Mouse (Mus musculus) heart, postnatal 4 days (tissue): ENCODE measurements around the gene Kcnq5. TPM values are rescaled to one million over a fixed set of nuclear protein-coding genes. Genes with fewer than 3 reads are reported as not detected.
"Not testable (repeated sequence)": the region's sequence is repeated elsewhere in the genome, so short reads cannot be mapped to it uniquely, and the experiment has no call there.

Experiments
- DNase-seq: peaks from one replicate; pipeline ENCODE4 v3.0.0; 2021
- total RNA-seq, 2 experiments: library from RNA; stranded (reverse); gene quantifications; 2 replicates each; pipeline ENCODE4 v1.2.3; 2021

The Kcnq5 gene
- total RNA-seq, 2 experiments from 2014 or later: 10.1 to 12.5 TPM

- DNase-seq: no peak
Observed at GRCm38 (mm10) chr1:21837387-21837786, 124.4 kb downstream of the Kcnq5 start.

GRCm38 (mm10) chr1:21836337-21836736 is 125.4 kb downstream of the Kcnq5 start:
- no peak for DNase-seq

GRCm38 (mm10) chr1:21829909-21830455 is 131.8 kb downstream of the Kcnq5 start:
- DNase-seq: peak; percentile 34

GRCm38 (mm10) chr1:21820066-21820630 is 141.6 kb downstream of the Kcnq5 start:
- no peak for DNase-seq

- DNase-seq: no peak
Observed at GRCm38 (mm10) chr1:21805064-21805463, 156.7 kb downstream of the Kcnq5 start.

- no peak for DNase-seq
Observed at GRCm38 (mm10) chr1:21804477-21804866, 157.3 kb downstream of the Kcnq5 start.

- DNase-seq: no peak
Observed at GRCm38 (mm10) chr1:21803751-21804476, 157.8 kb downstream of the Kcnq5 start.

GRCm38 (mm10) chr1:21780746-21781145 is 181.0 kb downstream of the Kcnq5 start:
- DNase-seq: no peak

GRCm38 (mm10) chr1:21777560-21777959 is 184.2 kb downstream of the Kcnq5 start:
- no peak for DNase-seq

- no peak for DNase-seq
Observed at GRCm38 (mm10) chr1:21773931-21774330, 187.8 kb downstream of the Kcnq5 start.

- no peak for DNase-seq
Observed at GRCm38 (mm10) chr1:21770494-21770893, 191.2 kb downstream of the Kcnq5 start.

GRCm38 (mm10) chr1:21749297-21749696 is 212.4 kb downstream of the Kcnq5 start:
- no peak for DNase-seq

GRCm38 (mm10) chr1:21729131-21729530 is 232.6 kb downstream of the Kcnq5 start:
- no peak for DNase-seq

- DNase-seq: not testable (repeated sequence)
Observed at GRCm38 (mm10) chr1:21723231-21723630, 238.5 kb downstream of the Kcnq5 start.

GRCm38 (mm10) chr1:21721246-21721645 is 240.5 kb downstream of the Kcnq5 start:
- no peak for DNase-seq

- DNase-seq: no peak
Observed at GRCm38 (mm10) chr1:21714816-21715215, 246.9 kb downstream of the Kcnq5 start.

GRCm38 (mm10) chr1:21712711-21713110 is 249.0 kb downstream of the Kcnq5 start:
- DNase-seq: no peak

GRCm38 (mm10) chr1:21690458-21690857 is 271.3 kb downstream of the Kcnq5 start:
- no peak for DNase-seq

- no peak for DNase-seq
Observed at GRCm38 (mm10) chr1:21688918-21689317, 272.8 kb downstream of the Kcnq5 start.

- no peak for DNase-seq
Observed at GRCm38 (mm10) chr1:21684444-21684843, 277.3 kb downstream of the Kcnq5 start.

GRCm38 (mm10) chr1:21676805-21677204 is 284.9 kb downstream of the Kcnq5 start:
- DNase-seq: no peak

GRCm38 (mm10) chr1:21660840-21661239 is 300.9 kb downstream of the Kcnq5 start:
- DNase-seq: no peak

- no peak for DNase-seq
Observed at GRCm38 (mm10) chr1:21650820-21651219, 310.9 kb downstream of the Kcnq5 start.

- DNase-seq: peak; percentile 47
Observed at GRCm38 (mm10) chr1:21635406-21635805, 326.3 kb downstream of the Kcnq5 start.
